Mouse (Mus musculus): ENCODE data around the gene Tln1. TPM values are rescaled to one million over a fixed set of nuclear protein-coding genes. Genes with fewer than 3 reads are reported as not detected.

Gene Tln1
- polyA plus RNA-seq, 1 experiment from 2014 or later = 276 TPM

DNA sequence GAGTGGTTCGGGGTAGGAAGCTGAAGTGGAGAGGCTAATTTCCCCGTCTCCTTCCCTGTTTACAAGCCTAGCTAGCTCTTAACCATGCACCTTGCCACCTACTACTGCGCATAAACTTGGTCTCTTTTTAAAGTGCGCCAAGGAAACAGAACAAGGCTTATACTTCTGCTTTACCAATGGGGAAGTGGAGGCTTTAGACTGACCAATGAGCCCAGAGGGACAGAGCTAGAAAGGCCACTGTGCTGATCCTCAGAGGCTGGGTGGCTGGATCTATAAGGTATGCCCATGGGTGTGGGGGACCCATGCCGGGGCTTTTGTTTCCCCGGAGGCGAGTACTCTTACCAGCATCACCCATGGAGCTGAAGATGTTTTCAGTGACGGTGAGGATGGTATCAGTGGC lies 15.3 kb downstream of the Tln1 start:
- Histone ChIP-seq H3K27ac (no peak overlapping the region), H3K79me2 (ENCODE audit: inconsistent target) (peaks cover 71% of the 10 kb centered on the region), H3K36me3 (ENCODE audit: inconsistent target) (peaks cover 98% of the 10 kb centered on the region), H3K4me3 (ENCODE audit: inconsistent target) (no peak overlapping the region)
- WGBS (ENCODE audit: missing documents) = 91% methylated on average over 8 of the region's 8 CpGs

- H3K79me2 ChIP-seq (ENCODE audit: inconsistent target) = peaks cover 70% of the 10 kb centered on the region; the same call in 1 of the 2 replicates
- H3K4me3 ChIP-seq (ENCODE audit: inconsistent target) = no peak overlapping the region
- WGBS (ENCODE audit: missing documents) = 93% methylated on average over 12 of the region's 12 CpGs
- peaks cover 98% of the 10 kb centered on the region for H3K36me3 ChIP-seq (ENCODE audit: inconsistent target)
- no peak overlapping the region for H3K27ac ChIP-seq
These were observed 16.0 kb downstream of the Tln1 start for GRCm38 (mm10) chr4:43546375-43547047.

- WGBS (ENCODE audit: missing documents) = 90% methylated on average over 3 of the region's 3 CpGs
- no peak overlapping the region for H3K27ac ChIP-seq
- H3K4me3 ChIP-seq (ENCODE audit: inconsistent target) = no peak overlapping the region
- peaks cover 37% of the 10 kb centered on the region; the same call in 1 of the 2 replicates for H3K79me2 ChIP-seq (ENCODE audit: inconsistent target)
- peaks cover 99% of the 10 kb centered on the region for H3K36me3 ChIP-seq (ENCODE audit: inconsistent target)
These were observed 20.4 kb downstream of the Tln1 start for GRCm38 (mm10) chr4:43542044-43542443.

DNA sequence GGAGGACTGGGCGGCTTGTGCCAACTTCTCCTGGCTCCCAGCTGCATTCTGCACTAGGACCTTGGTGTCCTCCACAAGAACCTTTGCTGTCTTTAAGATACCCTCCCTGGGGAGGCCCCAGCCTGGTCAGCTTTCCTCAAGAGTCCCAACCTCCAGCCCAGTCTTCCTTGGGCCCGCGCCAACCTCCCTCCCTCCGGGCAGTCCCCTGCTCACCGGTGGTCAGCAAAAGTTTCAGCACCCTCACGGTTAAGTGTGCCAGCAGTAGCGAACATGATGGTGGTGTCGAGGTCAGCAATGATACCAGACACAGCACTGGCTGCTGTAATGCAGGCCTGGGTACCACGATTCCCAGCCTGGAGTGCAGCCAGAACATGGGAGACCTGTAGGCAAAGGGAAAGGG lies 26.5 kb downstream of the Tln1 start:
- Histone ChIP-seq H3K79me2 (ENCODE audit: inconsistent target) (peaks cover 11% of the 10 kb centered on the region; the same call in 1 of the 2 replicates), H3K27ac (no peak overlapping the region), H3K36me3 (ENCODE audit: inconsistent target) (peaks cover 95% of the 10 kb centered on the region), H3K4me3 (ENCODE audit: inconsistent target) (no peak overlapping the region)
- WGBS (ENCODE audit: missing documents) = 95% methylated on average over 5 of the region's 9 CpGs

DNA sequence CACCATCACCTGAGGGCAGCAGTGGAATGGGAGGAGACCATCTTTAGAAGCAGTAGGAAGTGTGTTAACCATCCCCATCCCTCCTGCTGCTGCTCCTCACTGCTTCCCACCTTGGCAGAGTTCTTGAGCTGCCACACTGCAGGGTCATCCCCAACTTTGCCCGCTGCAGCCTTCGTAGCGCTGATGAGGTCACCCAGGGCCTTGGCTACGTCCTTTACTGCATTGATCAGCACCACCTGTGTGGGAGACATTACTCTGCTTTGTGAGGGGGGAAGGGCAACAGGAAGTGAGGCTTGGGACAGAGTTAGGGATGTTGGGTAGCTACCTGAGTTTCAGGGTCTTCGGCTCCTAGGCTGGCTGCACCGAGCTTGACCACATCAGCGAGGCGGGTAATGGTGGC lies 26.9 kb downstream of the Tln1 start:
- H3K79me2 ChIP-seq (ENCODE audit: inconsistent target) = peaks cover 11% of the 10 kb centered on the region; the same call in 1 of the 2 replicates
- H3K4me3 ChIP-seq (ENCODE audit: inconsistent target) = no peak overlapping the region
- 92% methylated on average over 8 of the region's 8 CpGs for WGBS (ENCODE audit: missing documents)
- H3K36me3 ChIP-seq (ENCODE audit: inconsistent target) = peaks cover 91% of the 10 kb centered on the region
- H3K27ac ChIP-seq = no peak overlapping the region

GRCm38 (mm10) chr4:43533270-43533669 lies 29.2 kb downstream of the Tln1 start:
- Histone ChIP-seq H3K4me3 (ENCODE audit: inconsistent target) (no peak overlapping the region), H3K27ac (no peak overlapping the region), H3K79me2 (ENCODE audit: inconsistent target) (no peaks in the 10 kb centered on the region; the same call in 1 of the 2 replicates), H3K36me3 (ENCODE audit: inconsistent target) (peaks cover 67% of the 10 kb centered on the region)
- WGBS (ENCODE audit: missing documents) = 98% methylated on average over 9 of the region's 9 CpGs

GRCm38 (mm10) chr4:43530581-43530980 lies 31.9 kb downstream of the Tln1 start:
- Histone ChIP-seq H3K79me2 (ENCODE audit: inconsistent target) (no peaks in the 10 kb centered on the region), H3K27ac (no peak overlapping the region), H3K4me3 (ENCODE audit: inconsistent target) (no peak overlapping the region), H3K36me3 (ENCODE audit: inconsistent target) (peaks cover 41% of the 10 kb centered on the region)
- 18% methylated on average over 7 of the region's 7 CpGs for WGBS (ENCODE audit: missing documents)

DNA sequence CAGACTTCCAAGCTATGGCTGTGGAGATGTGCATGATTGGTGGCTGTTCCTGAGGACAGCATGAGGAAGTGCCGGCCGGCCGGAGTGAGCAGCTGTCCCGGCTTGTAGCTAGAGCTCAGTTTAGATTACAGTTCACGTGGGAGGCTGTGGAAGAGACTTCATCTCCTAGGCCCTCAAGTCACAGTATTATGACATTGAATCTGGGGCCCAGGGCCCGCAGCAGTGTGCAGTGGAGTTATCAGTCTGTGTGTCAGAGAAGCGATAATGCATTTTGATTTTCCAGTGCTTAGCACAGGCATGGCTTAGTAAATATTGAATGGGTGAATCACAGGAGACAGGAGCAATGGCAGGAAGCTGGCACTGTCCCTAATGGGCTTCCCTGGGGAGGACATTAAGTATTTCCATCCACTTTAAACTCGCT lies 32.4 kb downstream of the Tln1 start:
- Histone ChIP-seq H3K79me2 (ENCODE audit: inconsistent target) (no peaks in the 10 kb centered on the region), H3K27ac (no peak overlapping the region), H3K36me3 (ENCODE audit: inconsistent target) (peaks cover 36% of the 10 kb centered on the region), H3K4me3 (ENCODE audit: inconsistent target) (no peak overlapping the region)
- WGBS (ENCODE audit: missing documents) = 72% methylated on average over 8 of the region's 8 CpGs

GRCm38 (mm10) chr4:43528487-43528886 lies 34.0 kb downstream of the Tln1 start:
- no peak overlapping the region for H3K4me3 ChIP-seq (ENCODE audit: inconsistent target)
- peaks cover 21% of the 10 kb centered on the region for H3K36me3 ChIP-seq (ENCODE audit: inconsistent target)
- H3K27ac ChIP-seq = no peak overlapping the region
- no peaks in the 10 kb centered on the region for H3K79me2 ChIP-seq (ENCODE audit: inconsistent target)
- 93% methylated on average over 8 of the region's 9 CpGs for WGBS (ENCODE audit: missing documents)

DNA sequence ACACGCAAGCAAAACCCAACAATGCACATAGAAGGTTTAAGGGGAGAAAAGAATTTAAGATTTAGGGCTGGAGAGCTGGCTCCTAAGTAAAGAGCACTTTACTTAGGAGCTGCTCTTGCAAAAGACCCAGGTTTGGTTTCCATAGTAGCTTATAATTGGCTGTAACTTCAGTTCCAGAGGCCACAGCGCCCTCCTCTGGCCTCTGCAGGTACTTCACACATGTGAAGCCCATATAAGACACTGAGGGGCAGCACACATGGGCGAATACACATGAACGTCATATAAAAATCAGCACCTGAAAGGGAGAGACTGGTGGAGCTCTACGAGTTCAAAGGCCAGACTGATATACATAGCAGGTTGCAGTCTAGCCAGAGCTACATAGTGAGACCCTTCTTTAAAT lies 34.6 kb downstream of the Tln1 start:
- Histone ChIP-seq H3K79me2 (ENCODE audit: inconsistent target) (no peaks in the 10 kb centered on the region), H3K36me3 (ENCODE audit: inconsistent target) (peaks cover 15% of the 10 kb centered on the region), H3K4me3 (ENCODE audit: inconsistent target) (no peak overlapping the region), H3K27ac (no peak overlapping the region)
- 80% methylated on average over 5 of the region's 5 CpGs for WGBS (ENCODE audit: missing documents)

- WGBS (ENCODE audit: missing documents) = 35% methylated on average over 6 of the region's 6 CpGs
- no peaks in the 10 kb centered on the region for H3K36me3 ChIP-seq (ENCODE audit: inconsistent target)
These were observed 42.5 kb downstream of the Tln1 start for GRCm38 (mm10) chr4:43519956-43520355.

GRCm38 (mm10) chr4:43519551-43519950 lies 42.9 kb downstream of the Tln1 start:
- H3K27ac ChIP-seq = no peak overlapping the region
- no peaks in the 10 kb centered on the region for H3K79me2 ChIP-seq (ENCODE audit: inconsistent target)
- H3K4me3 ChIP-seq (ENCODE audit: inconsistent target) = no peak overlapping the region
- WGBS (ENCODE audit: missing documents) = 85% methylated on average over 10 of the region's 10 CpGs
- H3K36me3 ChIP-seq (ENCODE audit: inconsistent target) = no peaks in the 10 kb centered on the region

More at GRCm38 (mm10) chr4:43519956-43520355, 42.5 kb downstream of the Tln1 start:
- no peak overlapping the region for H3K27ac ChIP-seq
- no peaks in the 10 kb centered on the region for H3K79me2 ChIP-seq (ENCODE audit: inconsistent target)
- H3K4me3 ChIP-seq (ENCODE audit: inconsistent target) = no peak overlapping the region

DNA sequence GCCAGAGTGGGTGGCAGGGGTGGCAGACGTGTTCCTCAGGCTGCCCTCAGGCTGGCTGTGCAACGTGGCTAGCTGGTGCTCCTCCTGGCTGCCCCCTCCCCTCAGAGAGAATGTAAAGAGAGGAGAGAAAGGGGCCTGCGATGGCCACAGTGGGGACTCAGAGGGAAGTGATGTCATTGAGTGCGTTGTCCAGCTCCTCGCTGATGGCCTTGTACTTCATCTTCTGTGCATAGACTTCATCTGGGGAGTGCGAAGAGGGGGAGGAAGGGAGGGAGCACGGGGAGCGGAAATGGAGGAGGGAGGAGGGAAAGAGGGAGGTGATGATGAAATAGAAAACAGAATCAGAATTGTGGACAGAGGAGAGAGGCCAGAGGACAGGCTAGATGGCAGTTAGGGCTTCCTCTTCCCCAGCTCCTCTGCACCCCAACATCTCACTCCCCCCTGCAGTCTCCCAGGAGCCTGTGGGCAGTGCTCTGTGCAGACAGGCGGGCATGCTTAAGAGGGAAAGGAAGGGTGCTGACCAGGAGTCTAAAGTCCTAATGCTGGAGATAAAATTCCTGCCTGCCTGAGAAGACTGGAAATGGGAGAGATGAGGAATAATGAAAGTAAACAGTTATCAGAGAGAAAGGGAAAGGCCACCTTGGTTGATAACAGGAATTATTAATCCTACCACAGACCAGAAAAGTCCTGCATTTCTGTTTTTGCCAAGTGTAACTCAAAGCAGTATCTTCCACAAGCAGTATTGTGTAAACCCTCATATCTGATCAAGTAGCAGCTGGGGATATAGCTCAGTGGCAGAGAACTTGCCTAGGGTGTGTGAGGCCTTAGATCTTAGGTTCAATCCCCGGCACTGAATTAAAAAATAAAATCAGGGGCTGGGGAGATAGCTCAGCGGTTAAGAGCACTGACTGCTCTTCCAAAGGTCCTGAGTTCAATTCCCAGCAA lies 46.5 kb downstream of the Tln1 start:
- 52% methylated on average over 11 of the region's 11 CpGs for WGBS (ENCODE audit: missing documents)
- Histone ChIP-seq H3K79me2 (ENCODE audit: inconsistent target) (no peaks in the 10 kb centered on the region), H3K27ac (no peak overlapping the region), H3K4me3 (ENCODE audit: inconsistent target) (no peak overlapping the region), H3K36me3 (ENCODE audit: inconsistent target) (no peaks in the 10 kb centered on the region)

- WGBS (ENCODE audit: missing documents) = 95% methylated on average over 4 of the region's 4 CpGs
These were observed 48.7 kb downstream of the Tln1 start for GRCm38 (mm10) chr4:43513791-43514190.

DNA sequence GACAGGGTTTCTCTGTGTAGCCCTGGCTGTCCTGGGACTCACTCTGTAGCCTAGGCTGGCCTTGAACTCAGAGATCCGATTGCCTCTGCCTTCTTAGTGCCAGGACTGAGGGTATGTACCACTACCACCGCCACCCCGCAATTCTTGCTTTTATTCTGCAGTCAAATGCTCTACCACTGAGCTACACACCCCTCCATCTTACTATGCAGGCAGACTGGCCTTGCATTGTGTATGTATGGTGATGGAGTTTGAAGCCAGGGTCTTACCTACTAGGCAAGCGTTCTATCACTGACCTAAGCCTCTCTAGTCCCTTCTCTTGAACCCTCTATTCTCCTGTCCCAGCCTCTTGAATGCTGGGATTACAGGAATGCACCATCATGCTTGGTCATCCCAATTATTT lies 49.2 kb downstream of the Tln1 start:
- Histone ChIP-seq H3K4me3 (ENCODE audit: inconsistent target) (no peak overlapping the region), H3K79me2 (ENCODE audit: inconsistent target) (no peaks in the 10 kb centered on the region), H3K36me3 (ENCODE audit: inconsistent target) (no peaks in the 10 kb centered on the region), H3K27ac (no peak overlapping the region)
- 92% methylated on average over 4 of the region's 4 CpGs for WGBS (ENCODE audit: missing documents)

More at GRCm38 (mm10) chr4:43513791-43514190, 48.7 kb downstream of the Tln1 start:
- Histone ChIP-seq H3K27ac (no peak overlapping the region), H3K36me3 (ENCODE audit: inconsistent target) (no peaks in the 10 kb centered on the region), H3K4me3 (ENCODE audit: inconsistent target) (no peak overlapping the region), H3K79me2 (ENCODE audit: inconsistent target) (no peaks in the 10 kb centered on the region)

All from macrophage (primary cell).